Mouse (Mus musculus): Measurements from ENCODE around the gene Spata32. TPM values are rescaled to one million over a fixed set of nuclear protein-coding genes. Genes with fewer than 3 reads are reported as not detected.

Spata32 gene
- total and polyA plus RNA-seq, 3 experiments, result not detected

GRCm38 (mm10) chr11:103260034-103260433 is 41.8 kb upstream of the Spata32 start:
- Histone ChIP-seq H3K4me3 (replicated peaks in 1 of 3; ENCODE audit: low read depth in 2 of 3, low read length in 2 of 3, poor library complexity in 1 of 3) (no peak overlapping the region), H3K9ac (ENCODE audit: insufficient read depth, low read depth) (no peak overlapping the region), H3K4me1 (ENCODE audit: control insufficient read depth in 1 of 2, insufficient read depth in 2 of 2) (peaks cover 56 to 90% of the 10 kb centered on the region in 2 experiments), H3K9me3 (replicated peaks; ENCODE audit: low read length) (no peaks in the 10 kb centered on the region), H3K27me3 (replicated peaks) (no peaks in the 10 kb centered on the region), H3K36me3 (replicated peaks in 1 of 2; ENCODE audit: control insufficient read depth in 1 of 2, insufficient read depth in 1 of 2, low read length in 1 of 2) (peaks cover 0 to 30% of the 10 kb centered on the region in 2 experiments), H3K27ac (ENCODE audit: insufficient read depth, low read depth) (no peak overlapping the region), H3K79me2 (replicated peaks; ENCODE audit: control insufficient read depth, extremely low read depth, insufficient read depth, poor library complexity, severe bottlenecking) (peaks cover 31% of the 10 kb centered on the region), H3K4me2 (ENCODE audit: insufficient read depth, low read depth, poor library complexity, severe bottlenecking) (no peak overlapping the region)
- in situ Hi-C loops (cut with MboI; ENCODE audit: low pct_ligation_motif_present, low pct_unique_long_range_greater_than_20kb, low sequenced_read_pairs), result no loop called here
- no peak for DNase-seq (ENCODE audit: extremely low read depth)
- dilution Hi-C loops (cut with MboI; ENCODE audit: extremely low pct_ligation_motif_present, extremely low pct_unique_long_range_greater_than_20kb, low sequenced_read_pairs), result no loop called here
- no peak for TF ChIP-seq MAX (IDR thresholded peaks at IDR 0.05; ENCODE audit: low read length)
- TF ChIP-seq ZKSCAN1 (IDR thresholded peaks at IDR 0.05; ENCODE audit: borderline replicate concordance, low read depth, low read length), result no peak
- TF ChIP-seq SMC3 (IDR thresholded peaks at IDR 0.05; ENCODE audit: low read depth, low read length), result no peak
- no peak for TF ChIP-seq MAFK (IDR thresholded peaks at IDR 0.05; ENCODE audit: insufficient replicate concordance, low read length)
- no peak for TF ChIP-seq EP300 (IDR thresholded peaks at IDR 0.05; ENCODE audit: low read length)
- no peak for TF ChIP-seq ZC3H11A (IDR thresholded peaks at IDR 0.05; ENCODE audit: low read depth, low read length)
- no peak for TF ChIP-seq UBTF (IDR thresholded peaks at IDR 0.05; ENCODE audit: low read depth, low read length)
- no peak for TF ChIP-seq RAD21 (IDR thresholded peaks at IDR 0.05; ENCODE audit: low read depth, low read length)
- TF ChIP-seq MYC (IDR thresholded peaks at IDR 0.05; ENCODE audit: low read depth, low read length), result no peak
- TF ChIP-seq JUN (IDR thresholded peaks at IDR 0.05; ENCODE audit: insufficient read depth, low read depth, low read length), result no peak
- TF ChIP-seq USF2 (conservative IDR thresholded peaks at IDR 0.05; ENCODE audit: low read depth, low read length), result no peak
- no peak for TF ChIP-seq E2F4 (IDR thresholded peaks at IDR 0.05; ENCODE audit: insufficient replicate concordance, low read depth, low read length)
- TF ChIP-seq HCFC1 (IDR thresholded peaks at IDR 0.05; ENCODE audit: low read depth, low read length), result no peak
- no peak for TF ChIP-seq TBP (conservative IDR thresholded peaks at IDR 0.05; ENCODE audit: low read depth, low read length)
- no peak for TF ChIP-seq JUND (conservative IDR thresholded peaks at IDR 0.05; ENCODE audit: low read depth, low read length)
- no peak for TF ChIP-seq ZNF384 (IDR thresholded peaks at IDR 0.05; ENCODE audit: low read depth, low read length)
- no peak for TF ChIP-seq MEF2A (IDR thresholded peaks at IDR 0.05; ENCODE audit: borderline replicate concordance, low read depth, low read length)
- TF ChIP-seq NRF1 (IDR thresholded peaks at IDR 0.05; ENCODE audit: low read depth, low read length), result no peak
- TF ChIP-seq POLR2AphosphoS2 (IDR thresholded peaks at IDR 0.05; ENCODE audit: low read depth, low read length), result no peak

- H3K9ac ChIP-seq (ENCODE audit: insufficient read depth, low read depth), result no peak overlapping the region
- H3K9me3 ChIP-seq (replicated peaks; ENCODE audit: low read length), result no peaks in the 10 kb centered on the region
- DNase-seq (ENCODE audit: extremely low read depth), result peak; percentile 80
- in situ Hi-C loops (cut with MboI; ENCODE audit: low pct_ligation_motif_present, low pct_unique_long_range_greater_than_20kb, low sequenced_read_pairs), result no loop called here
- H3K79me2 ChIP-seq (replicated peaks; ENCODE audit: control insufficient read depth, extremely low read depth, insufficient read depth, poor library complexity, severe bottlenecking), result peaks cover 14% of the 10 kb centered on the region
- dilution Hi-C loops (cut with MboI; ENCODE audit: extremely low pct_ligation_motif_present, extremely low pct_unique_long_range_greater_than_20kb, low sequenced_read_pairs), result no loop called here
- TF ChIP-seq BHLHE40 (IDR thresholded peaks at IDR 0.05; ENCODE audit: low read depth, low read length), result no peak
- 0 out of 2 replicates have a peak, but pooled peaks have one; percentile 18 for TF ChIP-seq JUND (conservative IDR thresholded peaks at IDR 0.05; ENCODE audit: low read depth, low read length)
- peak; percentile 72 for TF ChIP-seq EP300 (IDR thresholded peaks at IDR 0.05; ENCODE audit: low read length)
- 0 out of 2 replicates have a peak, but pooled peaks have one; percentile 30 for TF ChIP-seq CHD2 (IDR thresholded peaks at IDR 0.05; ENCODE audit: low read length)
- peak; percentile 44; the same call in 1 of the 2 replicates for TF ChIP-seq TCF12 (IDR thresholded peaks at IDR 0.05; ENCODE audit: low read depth, low read length)
- peak; percentile 16; the same call in 1 of the 2 replicates for TF ChIP-seq MEF2A (IDR thresholded peaks at IDR 0.05; ENCODE audit: borderline replicate concordance, low read depth, low read length)
- TF ChIP-seq JUN (IDR thresholded peaks at IDR 0.05; ENCODE audit: insufficient read depth, low read depth, low read length), result peak; percentile 36; the same call in 1 of the 2 replicates
- TF ChIP-seq IRF4 (IDR thresholded peaks at IDR 0.05; ENCODE audit: low read depth, low read length), result 0 out of 2 replicates have a peak, but pooled peaks have one; percentile 59
- no peak for TF ChIP-seq CTCF (conservative IDR thresholded peaks at IDR 0.05 in 1 of 2, IDR thresholded peaks at IDR 0.05 in 1 of 2; ENCODE audit: low read depth in 2 of 2, low read length in 2 of 2)
- TF ChIP-seq MAX (IDR thresholded peaks at IDR 0.05; ENCODE audit: low read length), result 0 out of 2 replicates have a peak, but pooled peaks have one; percentile 7
- no peaks in the 10 kb centered on the region for H3K27me3 ChIP-seq (replicated peaks)
- H3K27ac ChIP-seq (ENCODE audit: insufficient read depth, low read depth), result peak overlapping the region; percentile 50
- peaks cover 0 to 35% of the 10 kb centered on the region in 2 experiments for H3K36me3 ChIP-seq (replicated peaks in 1 of 2; ENCODE audit: control insufficient read depth in 1 of 2, insufficient read depth in 1 of 2, low read length in 1 of 2)
- no peak overlapping the region for H3K4me3 ChIP-seq (replicated peaks in 1 of 3; ENCODE audit: low read depth in 2 of 3, low read length in 2 of 3, poor library complexity in 1 of 3)
- H3K4me1 ChIP-seq (ENCODE audit: control insufficient read depth in 1 of 2, insufficient read depth in 2 of 2), result peaks cover 54 to 91% of the 10 kb centered on the region in 2 experiments
- H3K4me2 ChIP-seq (ENCODE audit: insufficient read depth, low read depth, poor library complexity, severe bottlenecking), result 0 out of 2 replicates have a peak overlapping the region, but pooled peaks have one; percentile 3
Measured at GRCm38 (mm10) chr11:103257938-103258481, 39.8 kb upstream of the Spata32 start.

Data from CH12.LX (cell line).